Mouse (Mus musculus): ENCODE results near the gene Kremen2.

The Kremen2 gene

DNA sequence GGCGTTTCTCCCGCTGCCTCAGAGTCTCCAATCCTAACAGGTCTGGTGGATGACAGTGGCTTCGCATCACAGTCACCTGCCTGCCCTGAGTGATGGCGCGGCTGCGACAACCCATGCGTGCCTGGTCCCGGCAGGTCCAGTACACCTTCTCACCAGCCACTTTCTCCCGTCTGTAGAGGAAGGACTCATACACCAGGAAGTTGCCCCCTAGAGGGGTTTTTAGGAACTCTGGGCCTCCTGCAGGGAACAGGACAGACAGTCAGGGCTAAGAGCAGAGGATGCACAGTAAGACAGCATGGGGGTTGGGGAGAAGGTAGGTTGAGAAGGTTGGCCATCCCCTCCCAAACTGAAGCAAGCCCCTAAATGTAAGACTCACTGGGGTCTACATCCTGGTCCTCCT is 14.6 kb upstream of the Kremen2 start:
- DNase-seq (ENCODE audit: low read depth, low spot score) = no peak

DNA sequence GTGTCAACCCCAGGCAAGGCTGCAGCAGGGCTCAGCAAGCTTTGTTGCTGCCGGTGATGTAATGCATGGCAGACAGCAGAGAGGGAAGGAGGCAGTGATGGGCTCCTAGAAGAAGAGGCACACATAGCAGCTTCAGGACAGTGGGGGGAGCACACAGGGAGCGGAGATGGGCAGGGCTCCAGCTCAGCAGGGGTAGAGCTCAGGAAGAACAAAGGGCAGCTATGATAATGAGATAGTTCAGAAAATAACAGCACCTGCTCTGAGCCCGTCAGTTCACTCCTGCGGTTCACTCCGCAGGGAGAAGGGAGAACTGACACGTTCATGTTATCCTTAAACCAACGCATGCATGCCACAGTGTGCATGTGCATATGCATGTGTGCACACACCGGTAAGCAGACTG is 13.2 kb upstream of the Kremen2 start:
- DNase-seq (ENCODE audit: low read depth, low spot score) = no peak

DNA sequence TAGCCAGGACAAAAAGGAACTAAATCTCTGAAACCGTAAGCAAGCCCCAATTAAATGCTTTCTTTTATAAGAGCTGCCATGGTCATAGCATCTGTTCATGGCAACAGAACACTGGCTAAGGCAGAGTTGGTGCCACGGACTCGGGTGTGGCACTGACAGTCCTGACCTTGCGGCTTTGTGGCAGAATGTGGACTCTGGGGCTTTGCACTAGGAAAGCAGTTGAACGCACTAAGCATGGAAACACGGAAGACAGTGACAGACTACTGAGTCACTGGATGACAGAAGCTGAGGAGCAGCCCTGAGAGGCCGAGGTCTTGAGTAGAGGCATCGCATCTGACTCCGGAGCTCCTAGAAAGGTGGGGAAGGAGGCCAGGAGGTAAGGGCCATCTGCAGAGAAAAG is 11.9 kb upstream of the Kremen2 start:
- DNase-seq (ENCODE audit: low read depth, low spot score) = no peak

DNA sequence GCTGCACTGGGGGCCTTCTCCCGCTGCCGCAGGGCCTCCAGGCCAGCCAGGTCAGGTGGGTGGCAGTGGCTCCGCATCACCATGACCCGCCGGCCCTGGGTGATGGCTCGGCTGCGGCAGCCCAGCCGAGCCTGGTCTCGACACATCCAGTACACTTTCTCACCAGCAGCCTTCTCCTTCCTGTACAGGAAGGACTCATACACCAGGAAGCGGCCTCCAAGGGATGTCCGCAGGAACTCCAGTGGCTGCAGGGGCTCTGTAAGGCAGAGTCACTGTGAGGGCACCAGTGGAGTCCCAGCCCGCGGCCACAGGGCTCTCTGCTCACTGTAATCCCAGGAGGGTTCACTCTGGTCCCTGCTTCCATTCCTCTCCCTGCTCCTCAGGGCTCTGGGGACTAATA is 10.1 kb upstream of the Kremen2 start:
- no peak for DNase-seq (ENCODE audit: low read depth, low spot score)

DNA sequence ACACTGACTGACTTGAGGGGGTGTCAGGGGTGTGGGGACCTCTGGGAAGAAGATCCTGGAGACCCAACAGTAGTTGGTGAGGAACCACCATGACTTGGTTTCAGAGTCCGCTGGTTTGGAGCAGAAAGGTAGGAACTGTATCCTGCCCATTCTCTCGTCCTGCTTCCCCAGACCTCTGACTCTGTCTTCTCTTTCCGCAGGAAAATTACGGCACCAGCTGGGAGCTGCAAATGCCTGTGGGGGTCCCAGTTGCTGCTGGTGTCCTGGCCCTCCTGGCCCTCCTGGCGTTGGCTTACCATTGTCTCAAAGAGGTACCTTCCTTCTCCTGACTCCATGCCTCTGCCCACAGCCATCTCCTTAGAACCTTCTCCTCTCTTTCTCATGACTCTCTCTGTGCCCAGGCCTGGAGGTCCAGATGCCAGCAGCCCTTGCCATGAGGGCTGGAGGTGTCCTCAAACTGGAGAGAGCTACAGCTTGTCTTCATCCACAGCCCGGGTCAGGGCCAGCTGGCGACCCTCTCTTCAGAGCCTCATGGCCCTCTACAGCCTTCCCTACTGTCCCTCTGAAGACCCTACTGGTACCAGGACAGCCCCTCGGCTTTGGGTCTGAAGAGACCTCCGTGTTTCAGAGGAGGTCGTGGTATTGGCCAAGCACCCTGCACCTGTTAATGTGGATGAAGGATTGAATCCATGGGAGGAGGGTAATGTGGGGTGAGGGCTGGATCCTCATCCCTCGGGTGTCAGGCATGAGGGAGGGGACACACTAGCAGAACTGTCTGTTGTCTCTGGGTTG is 4.0 kb upstream of the Kremen2 start:
- DNase-seq (ENCODE audit: low read depth, low spot score) = no peak

DNA sequence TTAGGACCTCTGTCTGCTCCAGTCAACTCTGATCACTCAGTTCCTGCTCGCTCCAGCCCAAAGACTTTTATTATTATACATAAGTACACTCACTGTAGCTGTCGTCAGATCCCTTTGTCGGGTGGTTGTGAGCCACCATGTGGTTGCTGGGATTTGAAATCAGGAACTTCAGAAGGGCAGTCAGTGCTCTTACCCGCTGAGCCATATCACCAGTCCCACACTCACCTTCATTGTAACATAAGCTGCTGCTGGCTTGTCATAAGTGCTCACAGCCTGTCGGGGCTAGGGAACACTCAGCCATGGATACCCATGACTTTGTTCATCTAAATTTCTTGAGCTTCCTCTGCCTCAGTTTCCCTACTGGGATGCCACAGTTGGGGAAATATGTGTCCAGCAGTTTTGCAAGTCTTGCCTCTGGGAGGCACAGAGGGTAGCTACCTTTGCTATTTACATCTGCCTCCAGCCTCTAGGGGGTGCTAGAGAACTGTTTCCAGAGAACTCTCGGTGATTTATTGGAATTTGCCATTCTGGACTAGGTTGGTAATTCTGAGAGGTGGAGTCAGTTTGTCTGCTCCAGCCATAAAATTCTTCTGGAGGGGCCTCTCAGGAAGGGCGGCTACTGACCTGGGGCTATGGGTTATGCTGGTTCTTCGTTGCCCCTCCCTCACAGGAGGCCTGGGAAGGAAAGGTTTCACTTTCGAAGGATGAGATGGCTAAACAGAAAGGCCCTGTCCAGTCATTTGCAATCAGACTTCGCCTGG is 3.2 kb upstream of the Kremen2 start:
- DNase-seq (ENCODE audit: low read depth, low spot score) = peak; percentile 87

DNA sequence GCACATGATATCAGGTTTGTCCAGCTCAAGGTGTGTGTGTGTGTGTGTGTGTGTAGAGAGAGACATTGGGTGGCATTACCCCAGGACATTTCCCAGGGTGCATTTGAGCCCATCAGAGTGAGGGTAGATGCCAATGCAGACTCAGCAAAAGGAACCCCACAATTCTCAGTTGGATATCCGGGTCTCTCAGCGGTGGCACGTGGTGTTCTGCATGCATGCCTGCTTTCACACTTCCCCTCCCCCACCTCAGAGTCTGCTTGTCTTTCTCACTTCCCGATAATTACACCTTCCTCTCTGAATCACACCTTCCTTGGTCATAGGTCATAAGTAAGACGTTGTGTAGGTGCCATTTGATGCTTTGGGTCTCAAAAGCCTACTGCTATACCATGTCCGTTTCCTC is 2.4 kb upstream of the Kremen2 start:
- DNase-seq (ENCODE audit: low read depth, low spot score) = peak; percentile 44

DNA sequence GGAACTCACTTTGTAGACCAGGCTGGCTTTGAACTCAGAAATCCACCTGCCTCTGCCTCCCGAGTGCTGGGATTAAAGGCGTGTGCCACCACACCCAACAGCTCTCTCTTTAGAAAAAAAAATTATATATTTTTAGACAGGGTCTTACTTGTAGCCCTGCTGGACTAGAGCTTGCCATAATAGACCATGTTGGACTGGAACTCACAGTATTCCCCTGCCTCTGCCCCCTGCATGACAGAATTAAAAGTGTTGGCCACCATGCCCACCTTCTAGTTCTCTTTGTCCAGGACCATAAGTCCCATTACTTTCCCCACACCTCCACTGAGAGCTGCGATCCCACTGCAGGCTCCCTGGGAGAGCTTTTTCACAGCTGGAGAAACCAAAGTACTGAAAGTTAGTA is 1.8 kb upstream of the Kremen2 start:
- no peak for DNase-seq (ENCODE audit: low read depth, low spot score)

DNA sequence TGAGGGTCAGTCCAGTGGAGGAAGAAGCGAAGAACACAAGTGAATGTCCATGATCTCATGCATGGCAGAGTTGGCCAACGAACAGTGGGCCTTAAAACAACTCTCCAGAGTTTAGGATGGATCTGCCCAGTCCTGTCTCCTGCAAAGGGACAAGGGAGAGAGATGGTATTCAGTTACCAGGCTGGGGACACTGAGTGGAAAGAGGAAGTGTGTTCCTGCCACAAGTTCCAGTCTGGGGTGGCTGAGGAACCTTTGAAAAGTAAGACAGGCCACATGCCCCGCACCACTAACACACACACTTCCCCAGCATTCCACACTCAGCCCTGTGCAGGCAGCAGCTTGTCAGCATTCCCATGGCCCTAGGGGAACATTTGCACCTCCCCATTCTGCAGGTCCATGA is 1.1 kb upstream of the Kremen2 start:
- no peak for DNase-seq (ENCODE audit: low read depth, low spot score)

DNA sequence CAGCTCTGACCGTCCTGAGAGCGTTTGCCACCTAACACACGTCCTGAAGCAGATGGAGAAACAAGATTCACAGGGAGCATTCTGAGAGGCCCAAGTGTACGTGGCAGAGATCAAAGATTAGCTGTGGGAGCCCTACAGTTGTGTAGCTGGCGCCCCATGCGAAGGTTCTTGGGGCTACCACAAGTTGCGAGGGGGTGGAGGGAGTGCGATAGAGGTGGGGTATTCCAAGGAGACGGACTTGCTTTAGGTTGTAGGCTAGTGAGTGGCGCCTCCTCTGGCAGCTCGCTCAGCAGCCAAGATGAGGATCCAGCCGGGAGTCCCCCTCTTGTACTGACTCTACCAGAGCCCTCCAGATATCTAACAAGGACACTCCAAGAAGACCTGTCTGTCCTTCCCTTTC is 678 bp upstream of the Kremen2 start:
- DNase-seq (ENCODE audit: low read depth, low spot score) = peak; percentile 64

DNA sequence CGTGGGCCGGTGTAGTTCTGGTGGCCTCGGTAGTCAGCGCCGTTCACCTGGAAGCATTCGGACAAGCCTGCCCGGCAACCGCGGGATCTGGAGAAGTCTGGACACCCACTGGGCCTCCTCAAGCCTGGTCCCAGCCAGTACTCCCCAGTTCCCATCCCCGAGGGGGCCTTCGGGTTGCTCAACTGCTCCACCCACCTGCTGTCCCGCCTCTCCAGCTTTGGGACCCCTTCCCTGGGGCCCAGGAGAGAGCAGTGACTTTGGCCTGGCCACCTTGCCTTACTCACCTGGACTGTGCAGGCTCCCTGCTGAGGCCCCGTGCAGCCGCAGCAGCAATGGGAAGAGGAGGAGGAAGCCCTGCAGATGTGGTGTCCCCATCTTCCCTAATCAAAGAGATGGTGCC is 982 bp downstream of the Kremen2 start:
- no peak for DNase-seq (ENCODE audit: low read depth, low spot score)

DNA sequence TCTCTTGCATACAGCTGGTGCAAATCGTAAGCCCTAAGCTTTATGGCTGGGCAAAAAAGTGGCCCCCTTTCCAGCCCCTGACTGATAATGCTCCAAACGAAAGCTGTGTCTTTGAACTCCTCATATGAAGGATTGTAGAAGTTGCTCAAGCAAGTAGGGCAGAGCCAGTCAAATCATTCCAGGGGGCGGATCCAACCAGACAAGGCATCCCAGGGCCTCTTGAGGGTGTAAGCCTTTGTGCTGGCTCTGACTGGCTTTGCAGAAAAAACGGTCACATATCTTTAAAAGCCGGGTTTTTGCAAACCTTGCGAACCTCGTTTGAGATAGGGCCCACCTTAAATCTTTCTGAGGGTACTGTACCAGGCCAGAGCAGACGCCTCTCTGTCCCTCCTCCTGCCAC is 1.6 kb downstream of the Kremen2 start:
- DNase-seq (ENCODE audit: low read depth, low spot score) = no peak

DNA sequence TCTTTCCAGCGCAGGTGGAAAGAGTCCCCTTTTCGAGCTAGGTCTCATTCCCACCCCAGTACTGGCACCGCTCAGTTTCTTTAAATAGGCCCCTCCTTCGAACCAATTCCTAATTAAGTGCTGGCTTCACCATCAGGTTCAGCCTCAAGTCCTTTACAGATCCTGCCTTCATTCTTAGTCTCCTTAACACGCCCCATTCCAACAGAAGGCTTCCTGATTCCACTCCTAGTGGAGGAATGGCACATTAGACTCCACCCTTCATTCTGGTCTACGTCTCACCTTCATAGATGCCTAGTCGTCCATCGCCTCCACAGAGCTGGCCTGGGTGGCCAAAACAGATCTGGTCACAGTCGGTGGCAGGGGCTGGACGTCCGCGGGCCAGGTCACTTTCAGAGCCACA is 2.7 kb downstream of the Kremen2 start:
- DNase-seq (ENCODE audit: low read depth, low spot score) = no peak

DNA sequence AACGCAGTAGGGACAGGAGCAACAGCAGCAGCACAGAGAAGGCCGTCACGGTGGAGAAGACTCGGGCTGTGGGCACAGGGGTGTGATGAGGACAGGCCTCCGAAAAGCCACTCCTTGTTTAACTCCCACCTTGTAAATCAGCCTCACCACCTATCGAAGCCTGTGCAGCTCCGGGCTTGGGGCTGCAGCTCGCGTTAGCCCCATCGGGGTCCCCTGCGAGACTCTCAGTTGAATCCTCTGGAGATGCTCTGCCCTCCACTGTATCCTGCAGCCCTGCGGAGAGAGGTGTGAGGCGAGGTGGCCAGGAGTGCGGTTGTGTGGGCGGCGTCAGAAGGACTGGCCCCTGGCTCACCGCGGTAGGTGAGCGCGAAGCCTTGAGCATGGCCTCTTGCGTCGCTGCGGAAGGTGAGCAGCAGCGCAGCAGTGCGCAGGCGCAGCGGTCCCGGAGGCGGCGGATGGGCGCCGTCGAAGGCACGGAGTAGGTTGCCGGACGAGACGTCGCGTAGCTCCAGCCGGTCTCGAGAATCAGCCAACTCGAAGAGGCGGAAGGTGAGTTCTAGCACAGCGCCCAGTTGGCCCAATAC is 3.3 kb downstream of the Kremen2 start:
- peak; percentile 90 for DNase-seq (ENCODE audit: low read depth, low spot score)

DNA sequence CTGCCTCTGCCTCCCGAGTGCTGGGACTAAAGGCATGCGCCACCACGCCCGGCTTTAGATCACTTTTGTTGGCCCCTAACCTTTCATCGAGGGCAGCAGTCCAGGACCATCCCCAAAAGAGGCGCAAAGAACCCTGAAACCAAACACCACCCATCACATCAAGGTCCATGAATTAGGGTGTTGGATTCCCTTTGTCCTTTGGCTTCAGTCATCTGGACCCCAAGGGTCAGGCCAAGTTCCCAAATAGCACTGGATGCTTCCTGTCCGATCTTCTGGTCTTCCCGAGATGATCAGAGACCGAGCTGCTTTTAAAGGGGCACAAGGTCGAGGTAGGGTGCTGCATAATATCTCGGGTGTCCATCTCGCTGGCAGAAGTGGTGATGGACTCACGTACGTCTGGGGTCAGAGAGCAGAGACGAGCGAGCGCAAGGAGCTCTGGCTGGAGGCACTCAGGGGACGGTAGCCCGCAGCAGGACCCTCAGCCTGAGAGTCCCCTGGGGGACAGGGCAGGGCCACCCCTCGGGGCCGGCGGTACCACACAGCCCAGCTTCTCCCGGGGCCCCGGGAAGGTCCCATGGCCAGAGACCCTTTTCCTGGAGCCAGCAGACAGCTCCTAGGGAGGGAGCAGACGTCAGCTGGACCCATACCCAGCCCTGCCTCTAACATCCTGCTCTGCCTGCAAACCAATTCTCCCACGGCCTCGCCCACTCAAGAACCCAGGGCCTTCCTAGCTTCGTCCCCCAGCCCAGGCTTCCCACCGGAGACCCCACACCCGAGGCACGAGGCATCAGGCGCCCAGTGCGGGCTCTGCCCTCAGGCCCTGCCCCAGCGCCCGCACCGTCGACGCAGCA is 4.0 kb downstream of the Kremen2 start:
- no peak for DNase-seq (ENCODE audit: low read depth, low spot score)

DNA sequence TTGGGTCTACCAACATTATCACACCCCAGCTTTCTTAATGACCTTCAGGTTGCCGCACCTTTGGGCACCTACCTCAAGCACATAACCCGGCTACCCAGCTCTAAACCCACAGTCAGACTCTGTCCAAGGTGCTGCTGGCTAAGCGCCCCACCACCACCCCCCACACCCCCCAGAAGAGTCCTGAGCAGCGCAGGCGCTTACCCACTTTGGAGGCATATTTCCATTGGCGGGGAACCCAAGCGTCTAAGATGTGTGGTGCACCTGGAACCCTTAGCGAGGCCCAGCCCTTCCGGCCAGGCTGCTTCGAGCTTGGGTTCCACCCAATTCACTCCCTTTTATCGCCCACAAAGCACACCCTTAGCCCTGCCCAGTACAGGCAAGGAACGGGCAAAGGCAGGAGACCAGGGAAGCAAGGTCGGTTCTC is 5.0 kb downstream of the Kremen2 start, which contains the start of gene Paqr4:
Paqr4 (minus strand) TSS at position 270 of the 424 bp plus-strand sequence.
- DNase-seq (ENCODE audit: low read depth, low spot score) = no peak

DNA sequence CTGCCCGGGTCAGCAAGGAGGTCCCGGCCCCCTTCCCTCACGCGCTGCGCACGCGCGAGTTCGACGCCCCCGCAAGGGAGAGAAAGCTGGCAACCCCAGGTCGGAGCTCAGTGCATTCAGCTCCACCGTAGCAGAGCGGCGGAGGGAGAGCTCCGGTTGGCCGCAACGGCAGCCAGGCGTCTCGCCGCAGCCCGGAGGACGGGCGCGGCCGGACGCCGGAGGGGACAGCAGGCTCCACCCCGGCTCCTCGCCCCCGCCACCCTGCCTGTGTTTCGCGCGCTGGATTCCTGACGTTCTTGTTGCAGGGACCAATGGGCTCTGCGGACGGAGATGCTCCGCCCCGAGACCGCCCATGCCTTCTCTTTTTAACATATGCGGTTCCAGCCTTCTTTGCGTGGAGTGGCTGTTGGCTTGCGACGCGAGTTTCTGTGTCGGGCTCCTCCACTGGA is 5.5 kb downstream of the Kremen2 start:
- DNase-seq (ENCODE audit: low read depth, low spot score) = peak; percentile 88

DNA sequence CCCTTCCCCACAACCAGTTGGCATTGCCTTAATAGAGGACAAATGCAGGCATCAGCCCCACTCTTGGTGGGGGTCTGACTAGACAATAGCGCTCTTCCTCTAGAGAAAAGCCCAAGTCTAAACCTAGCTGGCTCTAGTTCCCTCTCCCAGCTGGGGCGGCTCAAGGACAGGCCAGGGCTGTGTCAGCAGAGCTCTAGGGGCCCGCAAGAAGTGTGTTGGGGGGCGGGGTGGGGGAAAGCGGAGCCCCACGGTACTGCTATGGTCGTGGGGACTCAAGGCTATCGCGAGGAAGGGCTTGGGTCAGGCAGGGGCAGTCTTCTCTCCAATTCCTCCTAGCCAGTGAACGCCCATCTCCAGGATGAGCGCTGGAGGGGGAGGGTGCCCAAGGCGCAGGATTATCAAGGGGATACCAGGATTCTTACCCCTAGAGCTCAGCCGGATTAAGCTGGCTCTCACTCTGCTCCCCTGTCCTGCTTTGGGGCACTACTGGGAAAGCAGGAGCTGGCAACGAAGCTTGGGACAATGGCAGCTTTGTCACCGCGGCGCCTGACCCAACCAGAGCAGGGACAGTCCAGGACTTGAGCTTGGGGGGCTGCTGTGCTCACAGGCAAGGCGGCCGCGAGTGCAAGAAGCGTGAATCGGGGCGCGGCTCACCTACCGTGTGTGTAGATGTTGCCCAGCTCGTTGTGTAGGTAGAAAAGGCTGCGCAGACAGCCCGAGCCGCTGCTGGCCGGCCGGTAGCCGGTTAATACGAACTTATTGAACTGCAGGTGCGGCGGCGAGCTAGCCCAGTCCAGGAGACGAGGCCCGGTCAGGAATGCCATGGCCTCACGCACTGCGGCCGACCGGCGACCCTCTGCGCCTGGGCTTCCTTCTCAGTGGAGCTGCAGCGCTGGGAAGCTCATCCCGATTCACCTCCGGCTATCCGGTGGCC is 6.2 kb downstream of the Kremen2 start:
- DNase-seq (ENCODE audit: low read depth, low spot score) = peak; percentile 38

DNA sequence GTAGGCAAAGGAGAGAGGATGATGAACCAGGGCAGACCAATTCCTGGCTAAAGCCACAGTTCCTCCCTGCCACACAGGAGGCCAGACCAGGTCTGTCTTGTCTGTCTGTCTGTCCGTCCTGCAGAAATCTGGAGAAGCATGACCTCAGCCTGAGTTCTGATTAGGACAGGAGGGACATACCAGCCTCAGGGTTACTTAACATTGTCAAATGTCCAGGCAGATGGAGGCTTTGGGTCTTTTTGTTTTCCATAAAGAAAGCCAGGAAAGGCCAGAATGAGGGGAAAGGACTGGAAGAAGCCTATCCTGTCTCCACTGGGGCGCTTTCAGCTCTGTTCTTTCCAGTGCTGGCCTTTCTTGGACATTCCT is 6.8 kb downstream of the Kremen2 start:
- no peak for DNase-seq (ENCODE audit: low read depth, low spot score)
